Mouse (Mus musculus): ENCODE measurements around the gene Asap3. TPM values are rescaled to one million over a fixed set of nuclear protein-coding genes. Genes with fewer than 3 reads are reported as not detected.
A peak's percentile ranks its signal among the peaks of the same experiment; 100 is the strongest.

Gene Asap3
- polyA plus RNA-seq, 2 experiments from 2014 or later, result 0.25 TPM; not detected in 1

DNA sequence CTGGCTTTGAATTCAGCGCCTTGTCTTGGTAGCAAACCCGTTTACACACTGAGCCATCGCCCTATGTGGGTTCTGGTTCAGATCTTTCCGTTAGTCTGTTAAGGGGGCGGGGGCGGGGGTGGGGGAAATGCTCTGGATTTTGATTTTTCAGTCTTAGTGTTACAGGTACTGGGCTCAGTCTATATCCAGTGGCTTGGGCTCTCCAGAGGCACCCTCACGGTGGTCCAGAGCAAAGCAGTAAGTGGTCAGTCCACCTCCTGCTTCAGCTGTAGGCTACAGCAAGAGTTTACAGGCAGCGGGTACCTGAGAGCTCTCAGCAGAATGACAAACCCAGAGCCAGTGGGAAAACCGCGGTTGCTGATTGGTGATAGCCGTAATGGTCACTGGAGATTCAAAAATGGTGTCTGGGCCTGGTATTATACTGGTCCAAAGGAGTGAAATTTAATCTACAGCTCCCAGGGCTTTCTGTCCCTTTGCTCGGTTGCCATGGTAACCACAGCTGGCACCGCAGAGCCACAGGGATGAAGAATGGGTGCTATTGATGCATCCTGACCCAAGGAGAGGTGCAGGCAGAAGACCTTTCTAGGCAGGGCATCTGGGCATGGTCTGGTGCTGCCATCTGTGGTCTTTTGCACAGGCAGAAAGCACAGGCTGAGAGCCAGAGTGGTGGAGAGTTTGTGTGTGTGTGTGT, 17.5 kb downstream of the Asap3 start:
- no peak for ATAC-seq

GRCm38 (mm10) chr4:136224240-136224559, 18.0 kb downstream of the Asap3 start:
- no peak for ATAC-seq

GRCm38 (mm10) chr4:136224677-136225460, 18.7 kb downstream of the Asap3 start:
- ATAC-seq, result no peak

GRCm38 (mm10) chr4:136227408-136227807, 21.2 kb downstream of the Asap3 start:
- no peak for ATAC-seq

DNA sequence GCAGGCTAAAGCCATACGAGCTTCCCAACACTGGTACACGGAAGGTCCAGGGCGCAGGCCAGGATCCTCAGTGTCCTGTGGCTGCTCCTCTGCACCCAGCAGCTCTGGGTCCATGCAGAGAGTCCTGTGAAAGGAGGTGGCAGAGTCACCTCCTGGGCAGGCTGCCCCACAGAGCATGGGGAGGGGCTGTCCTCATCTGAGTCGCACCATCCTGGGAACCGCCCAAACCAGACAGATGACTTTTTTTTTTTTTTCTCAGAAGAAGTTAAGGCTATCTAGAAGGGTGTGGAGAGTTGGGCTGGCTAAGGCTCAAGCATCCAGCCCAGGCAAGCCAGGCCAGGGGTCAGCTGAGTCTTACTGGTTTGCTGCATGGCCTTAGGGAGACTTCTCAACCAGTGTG, 22.5 kb downstream of the Asap3 start:
- ATAC-seq, result no peak

DNA sequence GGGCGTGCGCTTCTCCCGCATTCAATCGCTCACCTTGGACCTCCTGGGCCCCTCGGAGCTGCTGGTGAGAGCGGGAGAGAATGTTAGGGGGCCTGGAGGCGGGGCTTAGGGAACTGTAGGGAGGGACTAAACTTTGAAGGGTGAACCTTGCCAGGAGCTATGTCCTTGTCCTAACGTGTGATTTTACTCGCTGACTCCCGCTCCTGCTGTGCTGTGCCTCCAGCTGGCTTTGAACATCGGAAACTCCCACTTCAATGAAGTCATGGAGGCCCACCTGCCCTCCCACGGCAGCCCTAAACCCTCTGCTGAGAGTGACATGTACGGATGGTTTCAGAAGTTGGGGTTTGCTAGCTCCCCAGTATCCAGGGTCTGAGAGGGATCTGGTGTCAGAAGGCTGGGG, 32.5 kb downstream of the Asap3 start:
- ATAC-seq, result no peak

GRCm38 (mm10) chr4:136239111-136239510, 32.9 kb downstream of the Asap3 start:
- no peak for ATAC-seq

- peak; percentile 57 for ATAC-seq
Measured at GRCm38 (mm10) chr4:136239622-136240021, 33.5 kb downstream of the Asap3 start.

DNA sequence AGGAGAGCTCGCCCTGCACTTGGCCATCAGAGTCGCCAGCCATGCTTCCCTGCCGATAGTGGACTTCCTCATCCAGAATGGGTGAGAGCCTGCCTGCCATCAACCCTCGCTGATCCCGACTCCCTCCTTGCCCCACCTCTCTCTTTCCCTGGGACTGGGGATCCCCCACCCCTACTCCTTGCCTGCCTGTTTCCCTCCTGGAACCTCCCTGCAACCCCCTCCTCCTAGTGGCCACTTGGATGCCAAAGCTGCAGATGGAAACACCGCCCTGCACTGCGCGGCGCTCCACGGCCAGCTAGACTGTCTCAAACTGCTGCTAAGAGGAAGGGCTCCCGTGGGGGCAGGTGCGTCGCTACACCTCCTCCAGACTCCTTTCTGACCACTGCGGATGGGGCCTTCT, 34.0 kb downstream of the Asap3 start:
- ATAC-seq, result no peak

DNA sequence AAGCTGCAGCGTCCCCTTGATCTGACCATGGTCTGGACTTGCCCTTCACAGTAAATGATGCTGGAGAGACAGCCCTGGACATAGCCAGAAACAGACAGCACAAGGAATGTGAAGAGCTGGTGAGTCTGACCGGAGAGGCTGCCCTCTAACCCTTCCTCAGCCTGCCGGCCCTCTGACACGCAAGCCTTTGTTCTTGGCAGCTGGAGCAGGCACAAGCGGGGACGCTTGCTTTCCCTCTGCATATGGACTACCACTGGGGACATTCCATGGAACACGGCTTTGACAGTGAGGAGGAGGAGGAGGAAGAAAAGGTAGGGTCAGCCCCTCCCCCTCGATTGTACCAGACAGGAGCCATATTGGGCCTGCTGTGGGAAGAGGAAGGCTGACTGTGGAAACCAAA, 34.8 kb downstream of the Asap3 start:
- no peak for ATAC-seq

DNA sequence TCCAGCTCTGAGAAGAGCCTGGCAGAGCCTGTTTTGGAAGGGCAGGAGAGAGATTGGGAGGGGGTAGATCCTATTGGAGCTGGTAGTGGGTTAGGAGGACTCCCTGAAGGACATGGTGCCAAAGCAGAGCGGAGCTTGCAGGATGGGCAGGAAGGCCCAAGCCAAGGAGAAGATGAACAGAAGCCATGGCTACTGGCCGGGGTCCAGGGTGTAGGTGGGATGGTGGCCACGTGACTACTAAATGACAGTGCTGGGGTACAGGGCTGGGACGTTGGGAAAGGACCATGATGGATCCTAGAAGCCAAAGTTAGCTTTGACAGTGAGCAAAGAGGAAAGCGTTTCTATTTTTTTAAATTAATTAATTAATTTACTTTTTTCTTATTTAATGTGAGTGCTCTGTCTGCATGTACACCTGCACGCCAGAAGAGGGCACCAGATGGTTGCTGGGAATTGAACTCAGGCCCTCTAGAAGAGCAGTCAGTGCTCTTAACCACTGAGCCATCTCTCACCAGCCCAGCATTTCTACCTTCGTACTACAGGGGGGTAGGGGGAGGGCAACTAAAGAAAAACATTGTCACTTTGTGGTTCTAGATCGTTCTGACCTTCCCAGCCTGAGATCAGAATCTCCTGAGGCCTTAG, 36.0 kb downstream of the Asap3 start:
- no peak for ATAC-seq

GRCm38 (mm10) chr4:136242728-136243127, 36.6 kb downstream of the Asap3 start:
- no peak for ATAC-seq

GRCm38 (mm10) chr4:136244208-136244607, 38.0 kb downstream of the Asap3 start:
- ATAC-seq, result no peak

DNA sequence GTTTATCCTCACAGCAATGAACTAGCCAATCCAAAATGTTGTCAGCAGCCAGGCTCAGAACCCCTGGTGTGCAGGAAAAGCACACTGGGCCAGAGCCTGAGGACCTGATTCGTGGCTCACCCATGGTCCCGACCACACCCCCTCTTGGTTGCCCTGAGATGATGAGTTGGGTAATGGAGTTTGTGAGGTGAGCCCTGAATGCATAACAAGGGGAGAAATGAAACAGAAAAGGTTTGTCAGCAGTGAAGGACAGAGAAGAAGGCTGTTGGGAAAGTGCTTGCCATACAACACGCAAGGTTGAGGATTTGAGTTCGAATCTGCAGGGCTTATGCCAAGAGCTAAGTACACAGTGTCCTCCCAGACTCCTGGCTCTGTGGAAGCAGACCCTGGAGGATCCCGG, 39.5 kb downstream of the Asap3 start:
- no peak for ATAC-seq

- no peak for ATAC-seq
Measured at GRCm38 (mm10) chr4:136246568-136246969, 40.4 kb downstream of the Asap3 start.

DNA sequence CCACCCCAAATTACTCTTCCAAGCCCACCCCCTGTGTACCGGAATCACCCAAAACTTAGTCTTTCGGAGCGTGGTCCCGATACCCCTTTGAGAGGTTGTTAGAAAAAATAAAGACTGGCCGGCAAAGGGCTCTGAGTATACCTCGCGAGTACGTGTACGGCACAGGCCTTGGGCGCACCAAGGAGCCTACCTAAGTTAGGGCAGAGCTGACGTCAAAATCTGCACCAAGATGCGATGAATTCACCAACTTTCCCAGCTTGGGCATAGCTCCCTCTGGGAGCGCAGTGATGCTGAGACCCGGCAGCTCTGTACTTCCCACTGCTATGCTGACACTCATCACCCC, 41.2 kb downstream of the Asap3 start:
- ATAC-seq, result no peak

- no peak for ATAC-seq
Measured at GRCm38 (mm10) chr4:136247729-136248463, 41.7 kb downstream of the Asap3 start, which contains the start of gene Tcea3. Tcea3 (plus strand) TSS chr4:136247729.

- ATAC-seq, result no peak
Measured at GRCm38 (mm10) chr4:136248464-136249331, 42.5 kb downstream of the Asap3 start.

- ATAC-seq, result no peak
Measured at GRCm38 (mm10) chr4:136249332-136249647, 43.1 kb downstream of the Asap3 start.

- no peak for ATAC-seq
Measured at GRCm38 (mm10) chr4:136249780-136250179, 43.6 kb downstream of the Asap3 start.

- no peak for ATAC-seq
Measured at GRCm38 (mm10) chr4:136255919-136256318, 49.8 kb downstream of the Asap3 start.

DNA sequence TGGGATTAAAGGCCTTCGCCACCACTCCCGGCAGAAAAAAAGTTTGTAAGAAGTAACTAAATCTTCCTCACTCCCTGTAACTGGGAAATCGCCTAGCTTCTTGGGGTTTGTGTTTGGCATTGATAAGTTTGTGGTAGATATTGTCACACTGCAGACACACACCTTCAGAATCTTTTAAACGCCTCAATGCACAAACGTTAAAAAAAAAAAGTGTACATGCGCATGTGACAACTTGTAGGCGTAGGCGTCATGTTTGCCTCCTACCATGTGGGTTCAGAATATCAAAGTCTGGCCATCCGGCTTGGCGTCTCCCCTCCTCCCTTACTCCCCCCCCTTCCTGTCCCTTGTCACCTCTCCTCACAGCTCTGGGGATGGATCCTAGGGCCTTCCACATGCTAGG, 50.5 kb downstream of the Asap3 start:
- no peak for ATAC-seq

Data from activated CD4-positive, CD25-positive, alpha-beta regulatory T cell, adult 4 months (primary cell).